Mouse (Mus musculus): ENCODE data around the gene Emilin3. TPM values are rescaled to one million over a fixed set of nuclear protein-coding genes. Genes with fewer than 3 reads are reported as not detected.
"Not testable (repeated sequence)": the region's sequence is repeated elsewhere in the genome, so short reads cannot be mapped to it uniquely, and the experiment has no call there.

Gene Emilin3
- total RNA-seq (2022): 1 to 10 TPM in 3 of 4 experiments, under 1 TPM in 1; 0.57 to 3.0 (median 1.9) TPM

DNA sequence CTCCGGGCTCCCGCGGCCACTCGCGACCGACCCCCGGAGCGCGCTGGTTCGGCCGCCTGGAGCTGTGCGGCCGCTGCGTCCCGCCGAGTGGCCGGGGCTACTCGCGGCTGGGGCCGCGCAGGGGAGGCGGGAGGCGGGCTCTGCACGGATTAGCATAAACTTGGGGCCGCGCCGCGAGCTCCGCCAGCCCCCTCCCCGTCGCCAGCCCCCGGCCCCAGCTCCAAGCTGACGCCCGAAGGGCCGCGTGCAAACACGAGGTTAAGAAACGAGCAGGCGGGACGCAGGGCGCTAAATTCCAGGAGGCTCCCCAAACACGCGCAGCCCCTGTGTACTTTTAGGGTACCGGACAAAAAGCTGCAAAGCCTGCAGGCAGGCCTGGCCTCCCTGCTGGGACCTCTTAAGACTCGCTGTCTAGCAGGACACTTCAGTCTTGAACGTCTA, at the start of gene Emilin3:
Gene Emilin3 (minus strand): TSS at position 98 of the 441 bp plus-strand sequence.
- DNase-seq (ENCODE audit: low spot score): no peak

DNA sequence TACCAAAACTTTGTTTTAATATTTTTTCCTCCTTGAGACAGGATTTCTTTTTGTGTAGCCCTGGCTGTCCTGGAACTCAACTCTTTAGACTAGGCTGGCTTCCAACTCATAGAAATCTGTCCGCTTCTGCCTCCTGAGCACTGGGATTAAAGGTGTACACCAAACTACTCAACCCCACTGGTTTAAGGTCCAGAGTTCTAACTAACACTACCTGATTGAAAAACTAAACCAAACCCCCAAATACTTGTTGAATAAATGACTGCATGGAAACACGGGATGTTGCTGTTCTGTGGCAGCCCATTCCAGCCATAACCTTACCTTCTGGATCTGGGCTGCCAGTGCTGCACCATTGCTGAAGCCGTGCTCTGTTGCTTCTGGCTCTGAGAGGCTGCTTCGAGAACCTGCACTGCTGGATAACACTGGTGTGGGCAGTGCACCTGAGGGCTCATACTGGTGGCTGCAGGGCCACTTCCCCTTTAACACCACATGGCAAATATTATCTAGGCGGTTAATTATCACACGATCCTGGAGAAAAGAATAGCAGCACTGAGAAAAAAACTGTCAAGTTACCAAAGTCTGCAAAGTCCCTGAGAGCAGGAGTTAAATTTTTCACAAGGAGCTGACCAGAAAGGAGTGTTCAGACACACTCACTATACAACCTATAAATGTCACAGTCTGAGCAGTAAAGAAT, 49.0 kb upstream of the Emilin3 start:
- DNase-seq (ENCODE audit: low spot score): no peak

GRCm38 (mm10) chr2:160959901-160960300, 47.8 kb upstream of the Emilin3 start:
- no peak for DNase-seq (ENCODE audit: low spot score)

GRCm38 (mm10) chr2:160958737-160959136, 46.6 kb upstream of the Emilin3 start:
- DNase-seq (ENCODE audit: low spot score): no peak

GRCm38 (mm10) chr2:160957801-160958200, 45.7 kb upstream of the Emilin3 start:
- not testable (repeated sequence) for DNase-seq (ENCODE audit: low spot score)

DNA sequence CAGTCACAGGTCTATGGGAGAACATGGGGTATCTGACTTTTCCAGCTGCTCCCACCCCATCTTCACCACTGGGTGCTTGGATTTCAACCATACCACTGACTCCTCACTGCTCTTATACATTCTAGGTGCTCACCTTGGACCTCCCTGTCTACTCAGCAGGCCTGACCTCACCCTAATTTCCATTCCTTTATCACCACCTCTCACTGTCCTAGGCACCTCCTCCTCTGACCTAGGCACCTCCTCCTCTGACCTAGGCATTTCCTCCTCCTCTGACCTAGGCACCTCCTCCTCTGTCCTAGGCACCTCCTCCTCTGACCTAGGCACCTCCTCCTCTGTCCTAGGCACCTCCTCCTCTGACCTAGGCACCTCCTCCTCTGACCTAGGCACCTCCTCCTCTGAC, 45.2 kb upstream of the Emilin3 start:
- DNase-seq (ENCODE audit: low spot score): not testable (repeated sequence)

GRCm38 (mm10) chr2:160955331-160955730, 43.2 kb upstream of the Emilin3 start:
- DNase-seq (ENCODE audit: low spot score): peak; percentile 37

- no peak for DNase-seq (ENCODE audit: low spot score)
Measured at GRCm38 (mm10) chr2:160954541-160954940, 42.4 kb upstream of the Emilin3 start.

- DNase-seq (ENCODE audit: low spot score): no peak
Measured at GRCm38 (mm10) chr2:160953131-160953873, 41.2 kb upstream of the Emilin3 start.

GRCm38 (mm10) chr2:160951595-160951994, 39.5 kb upstream of the Emilin3 start:
- DNase-seq (ENCODE audit: low spot score): no peak

GRCm38 (mm10) chr2:160942443-160942842, 30.3 kb upstream of the Emilin3 start:
- no peak for DNase-seq (ENCODE audit: low spot score)

- DNase-seq (ENCODE audit: low spot score): no peak
Measured at GRCm38 (mm10) chr2:160940930-160941709, 29.0 kb upstream of the Emilin3 start.

- no peak for DNase-seq (ENCODE audit: low spot score)
Measured at GRCm38 (mm10) chr2:160934451-160934850, 22.3 kb upstream of the Emilin3 start.

- no peak for DNase-seq (ENCODE audit: low spot score)
Measured at GRCm38 (mm10) chr2:160933890-160934289, 21.8 kb upstream of the Emilin3 start.

GRCm38 (mm10) chr2:160932981-160933380, 20.9 kb upstream of the Emilin3 start:
- no peak for DNase-seq (ENCODE audit: low spot score)

- DNase-seq (ENCODE audit: low spot score): no peak
Measured at GRCm38 (mm10) chr2:160932325-160932724, 20.2 kb upstream of the Emilin3 start.

DNA sequence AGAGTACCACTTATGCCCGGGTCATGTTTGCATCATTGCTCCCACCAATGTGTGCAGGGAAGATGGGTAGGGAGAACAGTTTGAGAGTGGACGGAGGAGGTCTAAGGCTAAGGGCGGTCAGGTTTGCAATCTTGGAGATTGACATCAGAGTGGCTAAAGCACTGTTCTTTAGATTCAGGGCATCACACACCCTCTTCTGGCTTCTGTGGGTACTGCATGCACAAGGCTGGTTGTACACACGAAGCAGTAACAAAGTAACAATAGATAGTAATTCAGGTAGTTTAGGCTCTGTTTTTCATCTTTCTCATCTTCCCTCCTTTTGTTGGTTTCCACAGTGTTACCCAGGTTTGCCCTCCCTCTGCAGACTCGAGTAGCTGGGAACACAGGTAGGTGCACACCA, 19.2 kb upstream of the Emilin3 start:
- no peak for DNase-seq (ENCODE audit: low spot score)

GRCm38 (mm10) chr2:160925203-160925602, 13.1 kb upstream of the Emilin3 start:
- DNase-seq (ENCODE audit: low spot score): peak; percentile 33

DNA sequence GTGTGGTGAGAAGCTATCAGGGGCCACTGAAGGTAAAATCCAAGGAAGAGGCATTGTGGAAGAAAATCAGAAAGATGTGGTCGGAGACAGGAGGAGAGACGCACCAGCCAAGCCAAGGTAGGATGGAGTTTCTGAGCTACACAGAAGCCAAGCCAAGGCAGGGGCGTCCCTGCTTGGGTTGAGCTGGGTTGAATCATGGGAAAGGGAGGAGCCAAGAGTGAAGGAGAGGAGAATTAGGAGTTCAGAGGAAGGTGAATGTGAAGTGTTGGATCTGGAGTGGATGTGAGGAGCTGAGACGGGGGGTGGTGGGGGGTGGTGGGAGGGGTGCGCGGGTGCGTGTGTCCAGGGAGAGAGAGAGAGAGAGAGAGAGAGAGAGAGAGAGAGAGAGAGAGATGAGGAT, 9.2 kb upstream of the Emilin3 start:
- DNase-seq (ENCODE audit: low spot score): no peak

- no peak for DNase-seq (ENCODE audit: low spot score)
Measured at GRCm38 (mm10) chr2:160918930-160919215, 6.7 kb upstream of the Emilin3 start.

DNA sequence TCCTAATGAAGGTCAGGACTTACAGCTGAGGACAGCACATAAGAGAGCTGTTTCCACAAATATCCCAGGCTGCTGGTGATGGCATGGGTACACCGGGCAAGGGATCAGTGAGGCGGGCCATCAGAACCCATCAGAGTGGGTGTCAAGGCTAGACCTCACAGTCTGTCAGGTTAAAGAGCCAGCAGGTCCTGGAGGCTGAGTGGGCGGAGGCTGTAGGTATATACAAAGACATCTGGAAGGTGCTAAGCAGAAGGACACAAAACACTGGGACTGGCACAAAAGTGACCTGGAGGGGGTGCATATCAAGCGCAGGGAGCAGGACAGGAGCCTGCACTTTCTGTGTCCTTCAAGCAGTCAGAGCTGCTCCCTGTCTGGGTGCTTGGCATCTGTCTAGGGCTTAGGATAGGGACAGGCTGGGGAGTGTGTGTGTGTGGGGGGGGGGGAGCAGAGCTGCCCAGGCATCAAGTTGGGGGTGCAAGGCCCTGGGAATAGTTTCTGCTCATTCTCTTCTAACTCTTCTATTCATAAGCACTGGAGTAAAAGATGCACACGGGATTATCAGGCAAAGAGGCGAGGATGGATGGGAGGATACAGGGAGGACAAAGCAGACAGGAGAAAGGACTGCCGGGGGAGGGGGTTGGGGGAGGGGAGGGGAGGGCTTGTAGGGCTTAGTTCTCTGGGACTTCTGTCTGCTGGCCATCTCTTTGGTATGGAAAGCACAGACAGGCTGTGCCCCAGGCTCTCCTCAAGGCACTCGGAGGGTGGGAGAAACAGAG, 6.2 kb upstream of the Emilin3 start:
- no peak for DNase-seq (ENCODE audit: low spot score)

GRCm38 (mm10) chr2:160917313-160917712, 5.2 kb upstream of the Emilin3 start:
- no peak for DNase-seq (ENCODE audit: low spot score)
